Mouse (Mus musculus): ENCODE measurements around the gene Fpr1. TPM values are rescaled to one million over a fixed set of nuclear protein-coding genes. Genes with fewer than 3 reads are reported as not detected.

Fpr1 gene
- total and polyA plus RNA-seq, 3 experiments = not detected

- Histone ChIP-seq H3K9me3 (replicated peaks; ENCODE audit: insufficient read depth, low read length) (no peaks in the 10 kb centered on the region), H3K27ac (ENCODE audit: control insufficient read depth, low read depth, low read length) (no peak overlapping the region), H3K4me1 (ENCODE audit: control insufficient read depth in 1 of 2, insufficient read depth in 2 of 2, low read length in 2 of 2) (0 out of 4 replicates have a peak, but pooled peaks cover 0 to 4% of the 10 kb centered on the region in 2 experiments), H3K4me3 (ENCODE audit: control insufficient read depth in 1 of 2, insufficient read depth in 1 of 2, low read depth in 2 of 2, low read length in 2 of 2) (no peak overlapping the region), H3K27me3 (ENCODE audit: control insufficient read depth in 1 of 2, insufficient read depth in 2 of 2, low read length in 2 of 2) (no peaks in the 10 kb centered on the region), H3K36me3 (ENCODE audit: control insufficient read depth in 1 of 2, insufficient read depth in 2 of 2, low read length in 2 of 2) (peaks cover 0 to 7% of the 10 kb centered on the region in 2 experiments; a peak in 2 of 4 replicates), H3K79me2 (ENCODE audit: control insufficient read depth, insufficient read depth, low read length, poor library complexity) (peaks cover 6% of the 10 kb centered on the region), H3K9ac (ENCODE audit: control insufficient read depth, low read depth, low read length, poor library complexity, severe bottlenecking) (no peak overlapping the region)
- no peak for DNase-seq (ENCODE audit: low read depth, low spot score)
- no peak for TF ChIP-seq POLR2AphosphoS5 (IDR thresholded peaks at IDR 0.05; ENCODE audit: borderline replicate concordance, low read depth, low read length)
- TF ChIP-seq SIN3A (IDR thresholded peaks at IDR 0.05; ENCODE audit: low read length) = no peak
- TF ChIP-seq SMC3 (IDR thresholded peaks at IDR 0.05; ENCODE audit: low read depth, low read length) = no peak
- TF ChIP-seq TBP (IDR thresholded peaks at IDR 0.05; ENCODE audit: low read depth, low read length) = no peak
- no peak for TF ChIP-seq TCF12 (IDR thresholded peaks at IDR 0.05; ENCODE audit: low read depth, low read length)
- TF ChIP-seq RCOR1 (IDR thresholded peaks at IDR 0.05; ENCODE audit: low read depth, low read length) = no peak
- no peak for TF ChIP-seq JUND (IDR thresholded peaks at IDR 0.05; ENCODE audit: low read depth, low read length)
- no peak for TF ChIP-seq USF2 (IDR thresholded peaks at IDR 0.05; ENCODE audit: borderline replicate concordance in 1 of 2, insufficient read depth in 1 of 2, low read depth in 1 of 2, low read length in 2 of 2)
Observed at GRCm38 (mm10) chr17:17836101-17836500, 47.6 kb downstream of the Fpr1 start.

- Histone ChIP-seq H3K4me1 (ENCODE audit: control insufficient read depth in 1 of 2, insufficient read depth in 2 of 2, low read length in 2 of 2) (0 out of 4 replicates have a peak, but pooled peaks cover 0 to 4% of the 10 kb centered on the region in 2 experiments), H3K9ac (ENCODE audit: control insufficient read depth, low read depth, low read length, poor library complexity, severe bottlenecking) (no peak overlapping the region), H3K27me3 (ENCODE audit: control insufficient read depth in 1 of 2, insufficient read depth in 2 of 2, low read length in 2 of 2) (no peaks in the 10 kb centered on the region), H3K27ac (ENCODE audit: control insufficient read depth, low read depth, low read length) (no peak overlapping the region), H3K4me3 (ENCODE audit: control insufficient read depth in 1 of 2, insufficient read depth in 1 of 2, low read depth in 2 of 2, low read length in 2 of 2) (no peak overlapping the region), H3K9me3 (replicated peaks; ENCODE audit: insufficient read depth, low read length) (no peaks in the 10 kb centered on the region), H3K79me2 (ENCODE audit: control insufficient read depth, insufficient read depth, low read length, poor library complexity) (peaks cover 6% of the 10 kb centered on the region), H3K36me3 (ENCODE audit: control insufficient read depth in 1 of 2, insufficient read depth in 2 of 2, low read length in 2 of 2) (peaks cover 0 to 9% of the 10 kb centered on the region in 2 experiments; a peak in 2 of 4 replicates)
- TF ChIP-seq KAT2A (conservative IDR thresholded peaks at IDR 0.05; ENCODE audit: low read depth, low read length) (no peak), MEF2A (IDR thresholded peaks at IDR 0.05; ENCODE audit: extremely low read depth, insufficient replicate concordance, low read depth, low read length, poor library complexity, severe bottlenecking) (no peak), MXI1 (IDR thresholded peaks at IDR 0.05; ENCODE audit: low read depth, low read length) (no peak), UBTF (IDR thresholded peaks at IDR 0.05; ENCODE audit: borderline replicate concordance, insufficient read depth, low read depth, low read length) (no peak), NELFE (IDR thresholded peaks at IDR 0.05; ENCODE audit: low read depth, low read length) (no peak), MAX (IDR thresholded peaks at IDR 0.05; ENCODE audit: low read length) (no peak), GABPA (IDR thresholded peaks at IDR 0.05; ENCODE audit: low read depth, low read length) (no peak), POLR2AphosphoS5 (IDR thresholded peaks at IDR 0.05; ENCODE audit: borderline replicate concordance, low read depth, low read length) (no peak), SMC3 (IDR thresholded peaks at IDR 0.05; ENCODE audit: low read depth, low read length) (no peak), MYB (IDR thresholded peaks at IDR 0.05; ENCODE audit: low read depth, low read length) (no peak), CHD2 (IDR thresholded peaks at IDR 0.05; ENCODE audit: low read length) (no peak), ZNF384 (IDR thresholded peaks at IDR 0.05; ENCODE audit: low read depth, low read length) (no peak), USF1 (IDR thresholded peaks at IDR 0.05; ENCODE audit: low read depth, low read length) (no peak), NRF1 (IDR thresholded peaks at IDR 0.05; ENCODE audit: insufficient read depth, low read depth, low read length, poor library complexity, severe bottlenecking) (no peak), MAZ (IDR thresholded peaks at IDR 0.05; ENCODE audit: low read depth, low read length) (no peak)
- no peak for DNase-seq (ENCODE audit: low read depth, low spot score)
Observed at GRCm38 (mm10) chr17:17834896-17835295, 48.8 kb downstream of the Fpr1 start.
